Mouse (Mus musculus) brain, embryonic 18.5 days (tissue): ENCODE measurements around the gene Ccnt2.
A peak's percentile ranks its signal among the peaks of the same experiment; 100 is the strongest.

ENCODE experiments used
- DNase-seq: peaks from one replicate; pipeline ENCODE4 v3.0.0-alpha.2; 2012; ENCODE audit warnings: low read depth, low spot score

Gene Ccnt2

DNA sequence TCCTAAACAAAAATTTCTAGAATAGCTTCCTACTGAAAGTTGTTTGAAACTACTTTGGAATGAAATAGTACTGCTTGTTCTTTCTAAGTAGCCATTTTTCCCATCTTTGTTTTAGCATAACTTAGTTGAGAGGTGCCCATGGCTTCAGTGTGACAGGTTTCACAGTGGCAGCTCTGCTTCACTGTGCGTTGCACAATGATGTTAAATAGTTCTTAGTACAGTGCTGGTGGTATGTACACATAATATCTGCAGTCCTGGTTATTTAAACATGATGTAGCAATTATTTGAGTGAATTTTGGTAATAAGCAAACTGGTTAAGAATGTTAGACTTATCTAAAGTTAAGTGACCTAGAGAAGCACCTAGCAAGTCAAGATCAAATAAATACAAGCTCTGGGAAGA is 19.5 kb downstream of the Ccnt2 start:
- DNase-seq = no peak

DNA sequence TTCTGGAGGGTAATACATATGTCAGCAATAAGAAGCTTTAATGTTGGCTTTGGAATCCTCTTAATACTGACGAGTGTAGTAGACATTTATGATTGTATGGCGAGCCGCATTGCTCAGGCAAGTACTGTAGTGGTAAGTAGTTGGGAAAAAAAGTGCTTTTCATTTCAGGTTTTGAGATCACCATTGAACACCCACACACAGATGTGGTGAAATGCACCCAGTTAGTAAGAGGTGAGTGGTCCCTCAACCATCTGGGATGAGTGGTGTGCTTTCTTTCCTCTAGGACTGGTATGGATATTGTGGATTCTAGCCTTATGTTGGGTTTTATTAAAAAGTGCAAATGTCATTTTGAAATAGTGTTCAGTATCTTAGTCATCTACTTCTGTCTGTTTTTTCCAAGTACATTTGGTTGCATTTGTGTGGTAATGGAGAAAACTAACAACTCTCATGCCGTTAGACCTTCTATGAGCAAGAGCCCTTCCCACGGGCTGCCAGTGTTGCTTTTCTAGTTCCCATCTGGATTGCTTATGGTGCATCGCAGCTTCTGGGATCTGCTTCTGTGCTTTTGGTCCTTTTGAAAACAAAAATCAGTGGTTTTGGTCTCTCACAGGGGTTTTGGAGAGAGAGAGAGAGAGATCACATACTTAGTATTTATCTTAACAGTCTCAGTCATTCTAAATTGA is 21.3 kb downstream of the Ccnt2 start:
- DNase-seq = no peak

DNA sequence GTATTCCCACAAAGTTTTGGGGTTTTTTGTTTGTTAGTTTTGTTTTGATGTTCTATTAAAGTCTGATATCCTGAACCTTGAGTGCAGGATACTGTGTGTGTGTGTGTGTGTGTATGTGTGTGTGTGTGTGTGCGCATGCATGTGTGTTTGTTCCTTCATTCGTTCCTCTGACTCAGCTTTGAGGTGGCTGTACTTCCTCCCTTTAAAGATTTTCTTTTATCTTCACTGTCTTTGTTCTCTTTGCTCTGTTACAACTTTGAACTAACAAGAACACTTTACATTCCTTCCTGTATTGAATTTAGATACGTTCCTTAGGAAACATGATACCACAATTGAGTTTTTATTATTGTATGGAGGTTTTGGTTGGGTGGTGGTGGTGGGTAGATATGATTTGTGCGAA is 22.4 kb downstream of the Ccnt2 start:
- DNase-seq = no peak

DNA sequence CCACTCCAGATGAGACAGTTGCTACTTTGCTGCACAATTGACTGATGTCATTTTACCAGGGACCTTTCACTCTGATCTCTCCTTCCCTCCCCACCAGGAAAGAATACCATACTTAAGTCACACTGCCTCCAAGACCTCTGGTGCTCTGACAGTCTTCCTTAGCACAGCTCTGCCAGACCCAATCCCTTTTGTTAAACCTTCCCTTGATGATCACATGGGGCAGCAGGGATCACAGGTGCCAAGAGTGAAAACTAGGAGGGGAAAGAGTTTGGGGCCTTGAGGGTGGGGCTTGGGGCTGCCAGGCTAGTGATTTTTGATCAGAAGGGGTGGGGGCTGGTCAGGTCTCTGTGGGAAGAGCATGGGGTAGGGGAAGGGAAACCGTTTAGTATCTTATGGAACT is 22.8 kb downstream of the Ccnt2 start:
- no peak for DNase-seq

DNA sequence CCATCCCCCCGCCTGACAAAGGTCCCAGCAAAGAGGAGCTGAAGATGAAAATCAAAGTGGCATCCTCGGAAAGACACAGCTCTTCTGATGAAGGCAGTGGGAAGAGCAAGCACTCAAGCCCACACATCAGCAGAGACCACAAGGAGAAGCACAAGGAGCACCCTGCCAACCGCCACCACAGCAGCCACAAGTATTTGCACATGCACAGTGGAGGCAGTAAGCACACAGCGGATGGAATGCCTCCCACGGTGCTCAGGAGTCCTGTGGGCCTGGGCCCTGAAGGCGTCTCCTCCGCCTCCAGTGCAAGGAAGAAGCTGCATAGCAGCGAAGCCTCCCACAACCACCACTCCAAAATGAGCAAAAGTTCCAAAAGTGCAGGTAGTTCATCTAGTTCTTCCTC is 29.0 kb downstream of the Ccnt2 start:
- DNase-seq = no peak

DNA sequence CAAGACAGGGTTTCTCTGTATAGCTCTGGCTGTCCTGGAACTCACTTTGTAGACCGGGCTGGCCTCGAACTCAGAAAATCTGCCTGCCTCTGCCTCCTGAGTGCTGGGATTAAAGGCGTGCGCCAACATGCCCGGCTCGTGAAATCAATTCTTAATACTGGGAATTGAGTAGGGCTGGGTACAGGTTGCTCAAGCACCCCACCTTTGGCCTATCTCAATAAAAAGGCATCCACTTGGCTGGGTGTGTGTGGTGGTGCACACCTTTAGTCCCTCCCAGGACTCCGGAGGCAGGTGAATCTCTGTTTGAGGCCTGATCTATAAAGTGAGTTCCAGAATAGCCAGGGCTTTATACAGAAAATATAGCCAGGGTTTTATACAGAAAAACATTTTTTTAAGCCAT is 34.7 kb downstream of the Ccnt2 start:
- no peak for DNase-seq

DNA sequence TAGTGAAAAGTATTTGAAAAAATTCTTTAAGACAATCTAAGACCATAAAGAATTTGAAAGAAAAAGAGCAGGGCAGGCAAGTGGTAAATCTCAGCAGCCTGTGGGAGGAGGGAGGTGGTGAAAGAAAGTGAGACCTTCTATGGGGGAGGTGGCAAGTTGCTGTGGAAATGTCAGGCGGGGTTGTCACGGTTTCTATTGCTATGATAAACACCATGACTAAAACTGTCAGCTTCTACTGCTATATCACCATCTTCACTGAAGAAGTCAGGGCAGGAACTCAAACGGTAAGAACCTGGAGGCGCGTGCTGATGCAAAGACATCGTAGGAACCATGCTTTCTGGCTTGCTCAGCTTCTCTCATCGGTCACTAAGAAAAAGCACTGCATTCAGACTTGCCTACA is 39.0 kb downstream of the Ccnt2 start:
- no peak for DNase-seq

DNA sequence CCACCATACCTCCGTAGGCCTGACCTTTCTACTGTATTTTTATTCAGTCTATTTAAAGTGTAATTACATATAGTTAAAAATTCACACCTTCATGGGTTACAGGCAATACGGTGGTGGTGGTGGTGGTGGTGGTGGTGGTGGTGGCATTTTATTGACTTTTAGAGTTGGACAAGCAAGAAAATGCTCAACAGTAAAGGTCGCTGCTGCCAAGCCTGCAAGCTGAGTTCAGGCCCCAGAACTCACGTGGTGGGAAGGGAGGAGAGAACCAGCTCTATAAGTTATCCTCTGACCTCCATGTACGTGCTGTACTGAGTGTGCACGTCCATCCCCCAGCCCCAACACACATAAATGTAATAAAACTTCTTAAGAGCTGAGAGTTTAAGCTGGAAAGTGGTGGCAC is 42.4 kb downstream of the Ccnt2 start:
- DNase-seq = no peak

DNA sequence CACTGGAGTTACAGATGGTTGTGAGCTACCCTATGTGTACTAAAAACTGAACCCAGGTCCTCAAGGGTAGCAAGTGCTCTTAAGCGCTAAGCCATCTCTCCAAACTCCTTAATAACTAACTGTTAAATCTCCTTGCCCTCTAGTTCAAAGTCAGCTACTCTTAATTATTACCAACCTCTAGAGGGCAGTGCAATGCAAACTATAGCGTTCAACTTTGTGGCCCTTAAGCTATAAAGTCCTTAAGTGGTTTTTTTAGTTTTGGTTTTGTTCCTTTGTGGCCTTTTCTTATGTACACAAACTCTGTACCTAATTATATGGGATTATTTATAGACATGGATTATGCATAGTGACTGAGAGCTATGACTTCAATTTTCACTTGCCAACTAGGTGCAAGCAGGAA is 53.4 kb downstream of the Ccnt2 start:
- DNase-seq = peak; percentile 2

DNA sequence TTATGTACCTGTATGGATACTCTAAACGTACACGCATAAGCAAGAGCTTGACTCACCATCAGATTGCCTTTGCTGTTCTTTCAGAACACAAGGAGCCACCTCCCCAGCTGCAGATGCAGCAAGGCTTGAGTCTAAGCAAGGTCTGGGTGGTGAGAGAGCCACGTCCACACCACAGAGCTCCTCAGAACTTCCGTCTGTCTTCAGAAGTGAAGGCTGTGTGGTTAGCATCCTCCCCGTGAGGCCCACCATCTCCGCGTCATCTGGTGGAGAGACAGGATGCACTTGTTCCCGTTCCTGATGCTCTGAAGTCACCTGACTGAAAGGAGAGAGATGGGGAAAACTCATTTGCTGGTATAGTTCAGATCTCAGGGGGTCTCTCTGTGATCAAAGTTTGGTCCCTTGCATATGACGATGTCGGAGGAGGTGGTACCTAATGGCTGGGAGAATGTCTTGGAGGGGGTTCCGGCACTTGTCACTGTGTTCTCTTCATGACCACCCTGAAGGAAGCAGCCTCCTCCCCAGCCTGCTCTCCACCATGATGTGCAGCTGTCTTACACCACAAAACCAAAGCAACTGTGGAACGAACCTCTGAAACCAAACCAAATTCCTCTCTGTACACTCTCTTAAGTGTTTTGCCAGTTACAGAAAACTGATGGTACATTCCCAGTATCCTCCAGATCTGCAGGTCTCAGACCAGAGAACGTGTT is 56.4 kb downstream of the Ccnt2 start:
- no peak for DNase-seq

DNA sequence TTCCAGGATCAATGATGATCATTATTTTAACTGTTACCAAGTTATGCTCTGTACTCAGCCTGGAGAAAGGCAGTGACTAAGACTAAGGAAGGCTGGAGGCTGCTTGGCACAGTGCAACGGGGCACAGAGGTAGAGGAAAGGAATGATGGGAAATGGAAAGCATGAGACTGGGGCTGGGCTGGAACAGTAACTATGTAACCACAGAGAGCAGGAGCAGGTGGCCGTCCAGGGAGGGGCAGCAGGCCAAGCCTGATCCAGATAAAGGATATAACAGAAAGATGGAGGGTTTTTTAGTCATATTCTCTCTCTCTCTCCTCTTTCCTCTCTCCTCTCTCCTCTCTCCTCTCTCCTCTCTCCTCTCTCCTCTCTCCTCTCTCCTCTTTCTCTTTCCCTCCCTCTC is 59.8 kb downstream of the Ccnt2 start:
- no peak for DNase-seq

DNA sequence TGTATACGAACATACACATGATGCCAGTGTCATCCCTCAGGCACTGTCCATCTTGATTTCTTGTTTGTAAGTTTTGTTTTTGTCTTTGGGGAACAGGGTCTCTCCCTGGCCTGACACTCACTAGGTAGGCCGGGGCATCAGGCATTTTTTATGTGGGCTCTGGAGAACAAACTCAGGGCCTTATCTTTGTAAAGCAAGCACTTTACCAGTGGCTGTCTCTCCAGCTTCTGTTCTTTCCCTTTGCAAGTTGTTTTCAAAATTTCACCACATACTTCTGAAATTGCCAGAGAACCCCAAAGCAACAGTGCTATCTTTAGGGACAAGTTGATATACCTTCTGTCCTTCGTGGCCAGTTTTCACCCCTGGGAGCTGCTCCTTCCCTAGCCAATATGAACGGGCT is 60.2 kb downstream of the Ccnt2 start:
- DNase-seq = no peak

DNA sequence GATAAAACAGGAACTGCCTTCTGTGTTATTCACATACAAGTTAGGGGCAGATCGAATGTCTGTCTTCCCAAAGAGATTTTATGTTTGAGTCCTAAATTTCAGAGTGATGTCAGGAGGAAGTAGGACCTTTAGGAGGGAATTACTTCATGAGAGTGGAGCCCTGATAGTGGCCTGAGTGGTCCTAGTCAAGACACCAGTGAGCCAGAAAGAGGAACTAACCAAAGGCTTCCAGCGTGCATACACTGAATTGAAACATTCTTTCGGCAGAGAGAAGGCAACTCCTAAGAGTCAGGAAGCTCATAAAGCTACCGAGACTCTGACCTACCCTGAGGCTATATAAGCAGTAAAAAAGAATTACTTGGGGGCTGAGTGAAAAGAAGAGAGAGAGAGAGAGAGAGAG is 62.7 kb downstream of the Ccnt2 start:
- DNase-seq = no peak

DNA sequence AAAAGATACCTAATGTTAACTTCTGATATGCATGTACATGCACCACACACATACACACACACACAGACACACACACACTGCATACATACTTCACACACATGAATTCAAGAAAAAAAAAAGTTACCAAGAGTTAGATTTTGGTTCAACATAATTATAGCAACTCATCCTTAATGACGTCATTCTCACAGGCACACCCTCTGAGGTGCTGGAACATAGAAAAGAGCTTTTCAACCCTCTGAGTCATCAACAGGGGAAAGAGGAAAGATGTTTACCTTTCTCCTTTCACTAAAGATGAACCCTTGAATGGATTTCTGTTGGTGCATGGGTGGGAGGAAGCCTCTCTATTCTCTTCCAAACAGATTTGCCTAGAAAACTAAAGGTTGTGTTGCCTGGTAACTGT is 64.6 kb downstream of the Ccnt2 start:
- DNase-seq = no peak

DNA sequence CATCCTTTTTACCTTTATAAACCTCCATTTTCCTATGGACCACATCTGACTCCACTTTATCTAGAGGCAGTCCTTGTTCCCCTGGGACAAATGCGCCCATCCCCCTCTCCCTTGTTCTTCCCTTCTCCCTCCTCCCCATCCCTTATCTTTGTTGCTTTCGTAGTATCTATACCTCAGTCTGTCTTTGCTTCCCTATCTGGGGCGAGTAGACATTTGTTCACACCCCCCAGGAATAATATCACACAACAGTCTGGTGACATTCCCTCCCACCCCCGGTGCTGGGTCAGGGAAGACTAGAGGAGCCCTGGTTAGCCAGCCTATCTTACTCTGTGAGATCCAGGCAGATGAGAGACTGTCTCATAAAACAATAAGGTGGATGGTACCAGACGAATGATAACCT is 71.5 kb downstream of the Ccnt2 start:
- no peak for DNase-seq

DNA sequence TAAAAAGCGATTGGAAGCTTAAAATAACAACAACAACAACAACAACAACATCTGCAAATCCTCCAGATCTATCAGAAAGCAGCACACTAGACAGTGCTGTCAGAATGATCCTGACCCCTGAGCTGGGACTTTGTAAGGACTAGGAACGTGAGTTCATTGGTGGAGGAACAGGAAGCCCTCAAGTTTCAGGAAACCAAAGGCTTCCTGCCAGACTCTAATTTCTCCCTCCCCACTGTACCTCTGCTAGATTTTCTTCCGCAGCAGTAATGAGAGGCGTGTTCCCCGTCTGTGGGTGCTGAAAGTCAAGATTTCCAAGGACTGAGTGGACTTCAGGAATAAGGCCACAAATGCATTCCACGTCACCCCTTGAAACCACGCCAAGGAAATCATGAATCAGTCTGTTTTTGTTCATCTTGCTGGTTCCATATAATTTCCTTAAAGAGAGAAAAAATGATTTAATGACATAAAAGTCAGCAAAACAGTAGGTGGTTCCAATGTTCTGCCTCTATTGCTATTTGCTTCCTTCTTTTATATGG is 76.2 kb downstream of the Ccnt2 start:
- no peak for DNase-seq

DNA sequence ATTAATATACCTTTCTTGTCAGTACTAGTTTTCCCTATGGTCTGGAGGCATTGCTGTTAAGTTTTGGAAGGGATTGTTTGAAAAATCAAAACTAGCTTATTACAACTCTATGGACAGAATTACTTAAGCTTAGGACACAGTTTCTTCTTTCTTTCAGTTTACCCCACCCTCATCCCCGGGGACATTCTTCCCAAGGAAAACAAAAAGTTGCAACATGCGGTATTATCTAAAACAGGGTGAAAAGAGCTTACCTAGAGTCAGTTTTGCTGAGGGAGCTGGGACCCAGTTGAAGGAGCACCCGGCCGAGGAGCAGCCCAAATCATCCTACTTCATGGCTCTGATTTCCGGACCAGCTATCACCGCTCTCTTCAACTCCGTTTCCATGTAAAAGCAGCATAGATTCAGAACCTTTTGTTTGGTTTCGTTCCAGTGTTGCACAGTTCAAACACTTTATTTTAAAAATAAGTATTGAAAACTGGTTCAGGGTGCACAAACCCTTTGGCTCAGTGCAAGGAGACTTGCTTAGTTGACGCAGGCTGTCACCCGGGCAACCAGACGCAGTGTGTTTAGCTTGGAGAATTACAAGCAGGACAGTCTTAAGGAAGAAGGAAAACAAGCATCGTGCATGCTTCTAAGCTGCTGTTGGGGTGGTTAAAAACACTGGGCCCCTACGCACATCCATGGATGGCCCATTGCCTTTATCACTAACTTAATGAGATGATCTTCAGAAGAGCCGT is 80.7 kb downstream of the Ccnt2 start, which contains the start of gene Map3k19:
Gene Map3k19 (minus strand): TSS at position 546 of the 737 bp plus-strand sequence.
- no peak for DNase-seq
